Mouse (Mus musculus) CH12.LX (cell line): ENCODE measurements at regions not wholly inside any gene's neighbourhood (a gene's known extent, or its start where the extent isn't known, plus 50 kb on each side); places are given as distances from the start of the nearest gene placed in this dataset.

Source experiments
- DNase-seq: peaks from one replicate; pipeline ENCODE4 v3.0.0-alpha.2; 2013; ENCODE audit errors: extremely low read depth
- H3K27ac ChIP-seq: 2 replicates; pipeline ENCODE4 v1.5.1; 2012; ENCODE audit warnings: low read depth, mild to moderate bottlenecking, control low read depth, moderate library complexity; ENCODE audit not compliant: insufficient read depth
- H3K27me3 ChIP-seq: replicated peaks from 2 replicates; pipeline ENCODE3; 2012; ENCODE audit warnings: inconsistent platforms
- H3K36me3 ChIP-seq, 2 experiments: replicated peaks in 1 of 2; 2 replicates each; pipeline versions ENCODE3 to v1.6.1; 2012; ENCODE audit warnings: inconsistent platforms in 1 of 2, low read length in 1 of 2, mild to moderate bottlenecking in 1 of 2, mixed read lengths in 1 of 2, moderate library complexity in 1 of 2; ENCODE audit not compliant: control insufficient read depth in 1 of 2, insufficient read depth in 1 of 2
- H3K4me1 ChIP-seq, 2 experiments: 2 replicates each; pipeline ENCODE4 v1.6.1; 2012; ENCODE audit warnings: inconsistent platforms in 1 of 2, moderate library complexity in 1 of 2; ENCODE audit not compliant: insufficient read depth in 2 of 2, control insufficient read depth in 1 of 2
- H3K4me2 ChIP-seq: 2 replicates; pipeline ENCODE4 v1.6.1; 2012; ENCODE audit warnings: low read depth, mild to moderate bottlenecking, control low read depth; ENCODE audit not compliant: poor library complexity, insufficient read depth, severe bottlenecking
- H3K4me3 ChIP-seq, 3 experiments: fragments of 150-350 bp in 1 of 3; sonication (generic) in 1 of 3; replicated peaks in 1 of 3; 2 replicates each; pipeline versions ENCODE3 to v1.5.1; 2011 to 2012; ENCODE audit warnings: low read depth in 2 of 3, low read length in 2 of 3, mild to moderate bottlenecking in 2 of 3, moderate library complexity in 2 of 3, control low read depth in 1 of 3, improper control_type of control experiment in 1 of 3, inconsistent platforms in 1 of 3, mixed read lengths in 1 of 3; ENCODE audit not compliant: poor library complexity in 1 of 3
- H3K79me2 ChIP-seq: replicated peaks from 2 replicates; pipeline ENCODE4 v1.6.1; 2012; ENCODE audit warnings: mild to moderate bottlenecking, moderate library complexity; ENCODE audit not compliant: control insufficient read depth, poor library complexity, insufficient read depth, severe bottlenecking; ENCODE audit errors: extremely low read depth
- H3K9ac ChIP-seq: 2 replicates; pipeline ENCODE4 v1.6.1; 2012; ENCODE audit warnings: low read depth, mild to moderate bottlenecking, control low read depth, moderate library complexity; ENCODE audit not compliant: insufficient read depth
- H3K9me3 ChIP-seq: replicated peaks from 2 replicates; pipeline ENCODE3; 2012; ENCODE audit warnings: low read length, inconsistent platforms, mixed read lengths
- BHLHE40 ChIP-seq: IDR thresholded peaks from 2 replicates; pipeline ENCODE4 v1.6.1; 2011; ENCODE audit warnings: mild to moderate bottlenecking, low read depth, low read length, improper control_type of control experiment
- JUN ChIP-seq: IDR thresholded peaks from 2 replicates; pipeline ENCODE4 v1.6.1; 2011; ENCODE audit warnings: low read depth, mild to moderate bottlenecking, low read length, improper control_type of control experiment, moderate library complexity; ENCODE audit not compliant: insufficient read depth
- JUND ChIP-seq: conservative IDR thresholded peaks from 2 replicates; pipeline ENCODE4 v1.6.1; 2011; ENCODE audit warnings: low read depth, low read length, improper control_type of control experiment
- MAX ChIP-seq: IDR thresholded peaks from 2 replicates; pipeline ENCODE4 v1.6.1; 2011; ENCODE audit warnings: low read length, improper control_type of control experiment
- MAZ ChIP-seq: IDR thresholded peaks from 2 replicates; pipeline ENCODE4 v1.6.1; 2012; ENCODE audit warnings: low read depth, mild to moderate bottlenecking, inconsistent platforms, low read length, improper control_type of control experiment, moderate library complexity
- MXI1 ChIP-seq: IDR thresholded peaks from 2 replicates; pipeline ENCODE4 v1.6.1; 2011; ENCODE audit warnings: mild to moderate bottlenecking, low read depth, low read length, improper control_type of control experiment
- MYC ChIP-seq: IDR thresholded peaks from 2 replicates; pipeline ENCODE4 v1.6.1; 2011; ENCODE audit warnings: low read depth, mild to moderate bottlenecking, improper control_type of control experiment, low read length
- NRF1 ChIP-seq: IDR thresholded peaks from 2 replicates; pipeline ENCODE4 v1.6.1; 2014; ENCODE audit warnings: low read depth, mild to moderate bottlenecking, inconsistent platforms, low read length, improper control_type of control experiment, moderate library complexity
- RCOR1 ChIP-seq: conservative IDR thresholded peaks from 2 replicates; pipeline ENCODE4 v1.6.1; 2012; ENCODE audit warnings: low read depth, mild to moderate bottlenecking, inconsistent platforms, low read length, improper control_type of control experiment
- TBP ChIP-seq: conservative IDR thresholded peaks from 2 replicates; pipeline ENCODE4 v1.6.1; 2011; ENCODE audit warnings: low read depth, low read length, improper control_type of control experiment
- UBTF ChIP-seq: IDR thresholded peaks from 2 replicates; pipeline ENCODE4 v1.6.1; 2012; ENCODE audit warnings: low read depth, mild to moderate bottlenecking, inconsistent platforms, low read length, improper control_type of control experiment, moderate library complexity
- USF2 ChIP-seq: conservative IDR thresholded peaks from 2 replicates; pipeline ENCODE4 v1.6.1; 2011; ENCODE audit warnings: low read depth, low read length, improper control_type of control experiment
- dilution Hi-C: fragments of 300-500 bp; cut with MboI; formaldehyde crosslinking; loops from 2 replicates; pipeline ENCODE4 v1.14.3; 2020; ENCODE audit warnings: low sequenced_read_pairs; ENCODE audit not compliant: extremely low pct_unique_long_range_greater_than_20kb, extremely low pct_ligation_motif_present
- in situ Hi-C: fragments of 300-500 bp; cut with MboI; formaldehyde crosslinking; loops from 3 replicates; pipeline ENCODE4 v1.14.3; 2019; ENCODE audit warnings: low sequenced_read_pairs, low pct_ligation_motif_present, low pct_unique_long_range_greater_than_20kb, mixed read lengths

DNA sequence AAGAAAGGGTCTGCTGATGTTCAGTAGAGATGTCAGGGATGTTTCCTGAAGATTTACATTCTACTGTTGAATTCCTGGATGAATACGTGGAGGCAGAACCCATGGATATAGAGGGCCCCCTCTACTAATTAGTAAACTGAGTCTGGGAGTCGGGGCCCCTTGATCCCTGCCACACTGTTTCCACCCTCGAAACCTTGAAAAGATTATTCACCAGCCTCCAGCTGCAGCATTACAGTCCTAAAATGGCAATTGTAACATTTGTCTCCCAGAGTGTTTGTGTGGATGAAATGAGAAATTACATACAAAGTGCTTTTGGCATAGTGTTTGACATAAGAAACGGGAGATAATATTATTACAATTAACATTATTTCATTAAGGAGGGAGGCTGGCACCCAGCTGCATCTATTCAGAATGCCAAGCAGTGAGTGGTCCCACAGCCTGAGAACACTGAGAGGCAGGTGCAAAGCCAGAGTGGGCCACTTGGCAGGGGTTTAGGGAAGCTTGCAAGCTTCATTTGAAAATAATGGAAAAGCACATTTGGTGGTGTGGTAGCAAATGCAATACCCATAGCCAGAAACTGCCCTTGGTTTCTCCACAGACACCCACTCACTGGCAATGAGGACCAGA lies 2490.9 kb upstream of the 5930422O12Rik start:
- no peak overlapping the region for H3K4me2 ChIP-seq

DNA sequence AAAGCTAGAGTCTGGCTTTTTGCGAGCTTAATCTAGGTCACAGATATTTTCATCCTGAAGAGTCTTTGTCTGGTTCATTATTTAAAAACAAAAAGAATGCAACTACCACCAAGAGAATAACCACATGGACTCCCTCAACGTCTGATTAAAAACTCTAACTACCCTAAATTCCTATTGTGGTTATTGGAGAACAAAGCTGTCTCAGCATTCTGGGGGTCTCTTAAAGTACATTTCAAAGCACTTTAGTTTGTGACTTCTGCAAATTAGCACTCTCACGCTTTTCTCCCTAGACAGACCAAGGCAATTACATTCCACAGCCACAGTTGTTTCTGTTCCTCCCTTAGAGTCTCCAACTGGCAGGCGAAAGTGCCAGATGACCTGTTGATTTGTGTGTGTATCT lies 2487.6 kb upstream of the 5930422O12Rik start:
- TF ChIP-seq MAX: no peak
- TF ChIP-seq NRF1: no peak
- no peak for TF ChIP-seq TBP
- no peak for TF ChIP-seq MYC
- TF ChIP-seq MAZ: no peak
- dilution Hi-C loops (no loop called here), in situ Hi-C loops (no loop called here)
- no peaks in the 10 kb centered on the region for H3K36me3 ChIP-seq
- no peaks in the 10 kb centered on the region for H3K9me3 ChIP-seq
- peaks cover 7% of the 10 kb centered on the region for H3K27me3 ChIP-seq
- peaks cover 0 to 8% of the 10 kb centered on the region in 2 experiments; a peak in 2 of 4 replicates for H3K4me1 ChIP-seq
- H3K9ac ChIP-seq: no peak overlapping the region
- H3K4me3 ChIP-seq: no peak overlapping the region
- H3K4me2 ChIP-seq: no peak overlapping the region
- no peak for DNase-seq
- H3K27ac ChIP-seq: no peak overlapping the region
- no peaks in the 10 kb centered on the region for H3K79me2 ChIP-seq

More for the DNA sequence above, 2490.9 kb upstream of the 5930422O12Rik start:
- H3K27me3 ChIP-seq: peaks cover 8% of the 10 kb centered on the region
- H3K4me1 ChIP-seq: peaks cover 0 to 8% of the 10 kb centered on the region in 2 experiments; a peak in 2 of 4 replicates
- no peak overlapping the region for H3K27ac ChIP-seq
- H3K4me3 ChIP-seq: no peak overlapping the region
- no peak for DNase-seq
- TF ChIP-seq MYC (no peak), JUND (no peak), MXI1 (no peak), MAZ (no peak), JUN (no peak)
- TF ChIP-seq, all 38 proteins: peak for 0
- Histone ChIP-seq H3K36me3 (no peaks in the 10 kb centered on the region), H3K79me2 (no peaks in the 10 kb centered on the region), H3K9ac (no peak overlapping the region), H3K9me3 (no peaks in the 10 kb centered on the region)
- dilution Hi-C loops: no loop called here
- in situ Hi-C loops: no loop called here

DNA sequence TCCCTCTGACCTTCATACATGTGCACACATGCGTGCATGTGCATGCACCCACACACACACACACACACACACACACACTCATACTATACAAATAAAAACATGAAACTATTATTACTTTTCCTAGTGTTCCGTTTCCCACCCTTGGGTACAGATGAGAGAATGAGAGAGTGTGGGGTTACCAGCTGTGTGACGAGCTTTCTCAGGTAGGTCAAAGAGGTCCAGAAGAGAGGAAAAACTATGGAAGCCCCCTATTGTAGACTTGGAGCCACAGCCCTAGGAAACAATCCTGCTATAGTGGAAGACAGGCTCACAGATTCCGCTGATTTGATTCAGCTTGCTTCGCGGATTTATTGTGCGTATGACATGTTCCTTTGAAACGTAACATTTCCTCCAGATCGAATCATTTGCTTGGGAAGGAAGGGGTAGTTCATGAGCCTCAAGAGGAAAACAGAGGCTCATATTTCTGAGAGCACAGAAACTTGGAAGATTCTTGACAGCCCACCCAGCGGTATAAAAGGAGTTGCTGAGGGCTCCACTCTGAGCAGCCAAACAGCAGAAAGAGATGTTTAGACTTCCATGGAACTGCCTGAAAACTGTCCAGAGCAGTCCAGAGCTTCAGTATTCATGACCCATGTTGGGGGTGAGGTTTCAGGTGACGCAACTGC lies 2486.9 kb upstream of the 5930422O12Rik start:
- Histone ChIP-seq H3K4me1 (peaks cover 0 to 8% of the 10 kb centered on the region in 2 experiments; a peak in 2 of 4 replicates), H3K27ac (no peak overlapping the region), H3K36me3 (no peaks in the 10 kb centered on the region), H3K9me3 (no peaks in the 10 kb centered on the region), H3K79me2 (no peaks in the 10 kb centered on the region), H3K9ac (no peak overlapping the region), H3K27me3 (peaks cover 7% of the 10 kb centered on the region), H3K4me3 (no peak overlapping the region), H3K4me2 (no peak overlapping the region)
- no peak for DNase-seq
- no peak for TF ChIP-seq UBTF
- TF ChIP-seq MAZ: no peak
- TF ChIP-seq USF2: no peak
- no peak for TF ChIP-seq RCOR1
- no peak for TF ChIP-seq BHLHE40
- in situ Hi-C loops: no loop called here
- dilution Hi-C loops: no loop called here
